Mouse (Mus musculus) MEL (cell line): ENCODE results near the gene Mapk8ip3.

Source experiments
- CTCF ChIP-seq, 3 experiments: IDR thresholded peaks in 2 of 3; conservative IDR thresholded peaks in 1 of 3; 2 replicates each; pipeline ENCODE4 v1.5.1; 2011 to 2012; ENCODE audit warnings: low read length in 3 of 3, low read depth in 2 of 3, mild to moderate bottlenecking in 2 of 3, improper control_type of control experiment in 1 of 3, inconsistent platforms in 1 of 3, mixed read lengths in 1 of 3, moderate library complexity in 1 of 3; ENCODE audit not compliant: control insufficient read depth in 1 of 3, insufficient read depth in 1 of 3, poor library complexity in 1 of 3, severe bottlenecking in 1 of 3
- POLR2A ChIP-seq, 2 experiments: IDR thresholded peaks; 2 replicates each; pipeline ENCODE4 v1.6.1; 2011 to 2012; ENCODE audit warnings: low read length in 2 of 2, mild to moderate bottlenecking in 2 of 2, control low read depth in 1 of 2, improper control_type of control experiment in 1 of 2, low read depth in 1 of 2, moderate library complexity in 1 of 2; ENCODE audit not compliant: control insufficient read depth in 1 of 2, insufficient read depth in 1 of 2, poor library complexity in 1 of 2

DNA sequence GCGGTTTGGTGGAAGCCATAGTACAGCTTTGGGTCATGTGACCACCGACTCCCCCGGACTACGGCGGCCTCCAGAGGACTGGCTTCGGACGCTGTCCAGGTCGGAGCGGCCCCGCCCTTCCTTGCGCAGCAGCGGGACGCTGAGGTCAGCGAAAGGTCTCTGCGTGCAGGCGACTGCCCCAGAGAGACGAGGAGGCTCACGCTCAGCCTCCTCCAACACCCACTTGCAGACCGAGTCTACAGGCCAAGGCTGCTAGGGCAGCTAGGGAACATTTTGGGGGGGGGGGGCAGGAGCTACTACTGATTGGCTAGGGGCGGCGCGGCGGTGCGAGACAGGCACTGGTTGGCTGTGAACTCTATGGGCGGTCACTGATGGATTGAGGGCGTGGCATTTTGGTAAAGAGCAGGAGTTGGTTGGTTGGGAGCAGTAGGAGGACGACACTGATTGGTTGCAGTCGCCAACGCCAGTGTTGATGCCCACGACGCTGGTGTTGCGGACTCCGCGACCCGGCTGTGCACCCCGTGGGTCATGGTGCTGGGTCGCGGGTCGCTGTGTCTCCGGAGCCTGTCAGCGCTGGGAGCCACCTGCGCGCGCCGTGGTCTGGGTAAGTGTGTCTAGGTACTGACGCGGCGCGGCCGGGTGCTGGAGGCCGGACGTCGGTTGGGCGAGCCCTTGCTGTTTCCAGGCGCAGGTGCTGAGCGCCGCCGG, 86.6 kb downstream of the Mapk8ip3 start, which contains the start of gene Fahd1:
- TF ChIP-seq POLR2A (IDR thresholded peaks at IDR 0.05; ENCODE audit: control insufficient read depth in 1 of 2, insufficient read depth in 1 of 2, low read depth in 1 of 2, low read length in 2 of 2, poor library complexity in 1 of 2) (peak; percentile 81 to 91), CTCF (IDR thresholded peaks at IDR 0.05 in 2 of 3, conservative IDR thresholded peaks at IDR 0.05 in 1 of 3; ENCODE audit: control insufficient read depth in 1 of 3, insufficient read depth in 1 of 3, low read depth in 2 of 3, low read length in 3 of 3, poor library complexity in 1 of 3, severe bottlenecking in 1 of 3) (no peak)
